Mouse (Mus musculus): ENCODE measurements at regions not wholly inside any gene's neighbourhood (a gene's known extent, or its start where the extent isn't known, plus 50 kb on each side); places are given as distances from the start of the nearest gene placed in this dataset.

GRCm38 (mm10) chr8:49595501-49595900, 751.8 kb upstream of the Tenm3 start:
- no peak for TF ChIP-seq CTCF (IDR thresholded peaks at IDR 0.05; ENCODE audit: low read depth, low read length)
- no peak for TF ChIP-seq POLR2A (IDR thresholded peaks at IDR 0.05; ENCODE audit: insufficient read depth, low read length)
